Mouse (Mus musculus) CD4-positive naive resting alpha-beta T cell, adult 57 days (primary cell): ENCODE data around the gene Gm26897. TPM values are rescaled to one million over a fixed set of nuclear protein-coding genes. Genes with fewer than 3 reads are reported as not detected.

Experiments
- total RNA-seq: library from RNA; stranded (reverse); gene quantifications from one replicate; pipeline ENCODE4 v1.2.4, GENCODE M21; 2023

Gm26897 gene
- not detected for total RNA-seq

GRCm38 (mm10) chr5:111733851-111734250 is at the start of gene Gm26897:
Gene Gm26897, plus strand, starts transcription at chr5:111733924.

